Mouse (Mus musculus) liver, adult 2 months (tissue): ENCODE measurements at regions not wholly inside any gene's neighbourhood (a gene's known extent, or its start where the extent isn't known, plus 50 kb on each side); places are given as distances from the start of the nearest gene placed in this dataset.

Source experiments
- DNase-seq: peaks from one replicate; pipeline ENCODE4 v3.0.0-alpha.2; 2011; ENCODE audit warnings: low read depth, low spot score; ENCODE audit errors: extremely low read depth
- H3K27ac ChIP-seq: fragments of 200-500 bp; replicated peaks from 2 replicates; pipeline ENCODE4 v1.5.1; 2012; ENCODE audit warnings: low read depth, mild to moderate bottlenecking, control low read depth, inconsistent platforms, low read length; ENCODE audit not compliant: insufficient read depth
- H3K27me3 ChIP-seq: fragments of 200-500 bp; 2 replicates; pipeline ENCODE4 v1.6.1; 2012; ENCODE audit warnings: mild to moderate bottlenecking, moderate library complexity, low read length, inconsistent platforms; ENCODE audit not compliant: control insufficient read depth, insufficient read depth
- H3K36me3 ChIP-seq: fragments of 200-500 bp; 2 replicates; pipeline ENCODE4 v1.6.1; 2012; ENCODE audit warnings: low read length, inconsistent platforms; ENCODE audit not compliant: control insufficient read depth, insufficient read depth
- H3K4me1 ChIP-seq: fragments of 200-500 bp; 2 replicates; pipeline ENCODE4 v1.6.1; 2011; ENCODE audit warnings: low read length; ENCODE audit not compliant: control insufficient read depth, insufficient read depth
- H3K4me3 ChIP-seq: fragments of 200-500 bp; 2 replicates; pipeline ENCODE4 v1.5.1; 2011; ENCODE audit warnings: low read depth, mild to moderate bottlenecking, control low read depth, low read length, moderate library complexity; ENCODE audit not compliant: insufficient read depth
- H3K79me2 ChIP-seq: fragments of 200-500 bp; 2 replicates; pipeline ENCODE4 v1.6.1; 2012; ENCODE audit warnings: inconsistent platforms, mild to moderate bottlenecking, low read length, moderate library complexity; ENCODE audit not compliant: control insufficient read depth, insufficient read depth
- H3K9ac ChIP-seq: fragments of 200-500 bp; 2 replicates; pipeline ENCODE4 v1.6.1; 2012; ENCODE audit warnings: low read depth, mild to moderate bottlenecking, control low read depth, inconsistent platforms, low read length
- CTCF ChIP-seq: fragments of 200-500 bp; IDR thresholded peaks from 2 replicates; pipeline ENCODE4 v1.5.1; 2011; ENCODE audit warnings: low read depth, low read length, control low read depth
- POLR2A ChIP-seq: fragments of 200-500 bp; IDR thresholded peaks from 2 replicates; pipeline ENCODE4 v1.6.1; 2011; ENCODE audit warnings: low read length, control low read depth; ENCODE audit not compliant: insufficient read depth; ENCODE audit errors: extremely low read depth
- whole genome bisulfite sequencing: fragments of 180-500 bp; shearing (Covaris S2); methylation state at CpG from one replicate; pipeline ENCODE4 v1.1.7; 2018; 5-methylcytosine and 5-hydroxymethylcytosine counted together

DNA sequence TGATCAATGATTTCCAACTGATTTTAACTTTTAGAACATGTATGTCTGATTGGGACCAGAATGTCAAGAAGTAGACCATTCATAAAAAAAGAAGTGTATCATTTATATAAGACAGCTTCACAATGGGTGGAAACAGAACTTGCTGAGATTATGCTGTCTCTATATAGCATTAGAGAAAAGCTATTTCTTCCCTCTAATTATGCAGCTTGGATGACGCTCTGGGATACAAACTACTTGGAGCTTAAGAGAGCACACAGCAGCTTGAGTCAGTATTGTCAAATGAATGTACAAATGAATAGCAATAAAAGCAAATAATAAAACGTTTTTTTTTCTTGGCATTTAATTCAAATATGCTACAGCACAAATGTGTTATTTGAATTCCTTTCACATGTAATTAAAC, 428.7 kb downstream of the Hace1 start:
- Histone ChIP-seq H3K4me3 (no peak overlapping the region), H3K4me1 (no peaks in the 10 kb centered on the region), H3K27me3 (no peaks in the 10 kb centered on the region), H3K9ac (no peak overlapping the region), H3K79me2 (no peaks in the 10 kb centered on the region), H3K27ac (no peak overlapping the region), H3K36me3 (no peaks in the 10 kb centered on the region)
- TF ChIP-seq POLR2A (no peak), CTCF (no peak)
- WGBS: 46% methylated on average over 2 of the region's 2 CpGs
- no peak for DNase-seq

DNA sequence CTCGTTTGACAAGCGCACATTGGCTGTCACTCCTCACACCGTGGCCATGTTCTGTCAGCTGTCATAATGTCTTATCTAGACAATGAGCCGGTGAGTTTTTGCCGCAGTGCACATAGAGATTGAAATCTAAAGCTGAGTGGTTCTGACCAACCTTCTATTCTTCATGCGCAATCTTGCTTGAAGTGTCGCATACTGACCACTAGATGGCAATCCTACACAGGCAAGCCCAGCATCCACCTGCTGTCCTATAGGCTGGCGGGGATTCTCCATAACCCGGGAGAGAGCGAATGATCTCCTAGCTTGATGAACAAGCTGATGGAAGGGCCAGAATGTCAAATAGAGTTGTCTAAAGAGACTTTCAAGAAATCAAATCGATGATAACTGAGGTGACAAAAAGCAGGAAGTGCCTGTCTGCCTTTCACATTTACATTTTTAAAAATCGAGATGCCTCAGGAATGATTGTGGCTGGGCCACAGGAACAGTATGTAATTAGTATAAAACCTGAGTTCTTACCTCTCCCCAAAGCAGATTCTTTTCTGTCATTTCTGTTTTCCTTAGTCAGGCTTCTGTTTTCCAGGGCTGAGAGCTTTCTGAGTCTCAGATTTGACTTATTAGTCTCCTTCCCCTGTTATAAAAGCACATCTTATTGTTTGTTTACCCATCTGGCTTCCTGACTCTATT, 434.4 kb downstream of the Hace1 start:
- 26% methylated on average over 12 of the region's 12 CpGs for WGBS
- H3K27ac ChIP-seq: no peak overlapping the region
- H3K9ac ChIP-seq: no peak overlapping the region
- TF ChIP-seq CTCF (peak; percentile 77), POLR2A (no peak)
- peak; percentile 21 for DNase-seq
- H3K79me2 ChIP-seq: no peaks in the 10 kb centered on the region
- no peak overlapping the region for H3K4me3 ChIP-seq
- H3K36me3 ChIP-seq: no peaks in the 10 kb centered on the region
- no peaks in the 10 kb centered on the region for H3K4me1 ChIP-seq
- H3K27me3 ChIP-seq: no peaks in the 10 kb centered on the region

DNA sequence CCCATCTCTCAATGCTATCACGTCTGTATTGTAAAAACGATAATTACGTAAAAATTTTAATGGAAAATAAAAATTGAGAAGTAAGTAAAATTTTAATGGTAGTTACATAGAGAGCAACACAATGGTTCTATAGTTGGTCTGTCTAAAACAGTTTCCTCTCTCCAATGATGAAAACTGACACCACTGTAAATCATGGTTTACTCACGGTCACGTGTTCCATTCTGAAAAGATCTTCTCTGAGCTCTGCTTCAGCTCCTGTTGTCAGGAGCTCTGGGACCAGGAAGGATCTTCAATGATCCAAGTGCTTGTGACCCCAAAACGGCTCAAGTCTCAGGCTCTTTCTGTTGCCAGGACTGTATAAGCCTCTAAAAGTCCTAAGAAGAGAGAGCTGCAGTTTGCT, 435.0 kb downstream of the Hace1 start:
- Histone ChIP-seq H3K27me3 (no peaks in the 10 kb centered on the region), H3K79me2 (no peaks in the 10 kb centered on the region), H3K4me1 (no peaks in the 10 kb centered on the region), H3K4me3 (no peak overlapping the region), H3K9ac (no peak overlapping the region), H3K27ac (no peak overlapping the region), H3K36me3 (no peaks in the 10 kb centered on the region)
- DNase-seq: no peak
- WGBS: 64% methylated on average over 6 of the region's 6 CpGs
- no peak for TF ChIP-seq POLR2A
- TF ChIP-seq CTCF: no peak

DNA sequence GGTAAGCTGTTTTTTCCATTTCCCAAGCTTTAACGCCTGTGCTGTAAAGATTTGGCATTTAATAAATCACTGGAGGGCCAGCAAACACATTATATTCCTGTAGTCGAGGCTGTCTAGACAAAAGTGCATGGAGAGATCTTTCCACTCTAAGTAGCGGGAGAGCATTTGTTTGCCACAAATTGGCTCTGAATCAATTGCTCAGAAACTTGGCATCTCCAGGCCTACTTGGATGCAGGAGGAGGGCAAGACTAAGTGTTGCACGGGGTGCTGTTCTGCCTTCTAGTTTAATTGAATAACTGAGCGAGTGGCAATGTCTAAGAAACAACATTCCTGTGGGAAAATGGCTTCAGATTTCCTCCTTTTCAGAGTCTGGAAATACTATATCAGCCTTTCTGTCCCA, 438.7 kb downstream of the Hace1 start:
- Histone ChIP-seq H3K27ac (no peak overlapping the region), H3K4me1 (no peaks in the 10 kb centered on the region), H3K36me3 (no peaks in the 10 kb centered on the region), H3K79me2 (no peaks in the 10 kb centered on the region), H3K9ac (no peak overlapping the region), H3K27me3 (no peaks in the 10 kb centered on the region), H3K4me3 (no peak overlapping the region)
- TF ChIP-seq POLR2A (no peak), CTCF (no peak)
- no peak for DNase-seq
- WGBS: 67% methylated on average over 5 of the region's 5 CpGs

DNA sequence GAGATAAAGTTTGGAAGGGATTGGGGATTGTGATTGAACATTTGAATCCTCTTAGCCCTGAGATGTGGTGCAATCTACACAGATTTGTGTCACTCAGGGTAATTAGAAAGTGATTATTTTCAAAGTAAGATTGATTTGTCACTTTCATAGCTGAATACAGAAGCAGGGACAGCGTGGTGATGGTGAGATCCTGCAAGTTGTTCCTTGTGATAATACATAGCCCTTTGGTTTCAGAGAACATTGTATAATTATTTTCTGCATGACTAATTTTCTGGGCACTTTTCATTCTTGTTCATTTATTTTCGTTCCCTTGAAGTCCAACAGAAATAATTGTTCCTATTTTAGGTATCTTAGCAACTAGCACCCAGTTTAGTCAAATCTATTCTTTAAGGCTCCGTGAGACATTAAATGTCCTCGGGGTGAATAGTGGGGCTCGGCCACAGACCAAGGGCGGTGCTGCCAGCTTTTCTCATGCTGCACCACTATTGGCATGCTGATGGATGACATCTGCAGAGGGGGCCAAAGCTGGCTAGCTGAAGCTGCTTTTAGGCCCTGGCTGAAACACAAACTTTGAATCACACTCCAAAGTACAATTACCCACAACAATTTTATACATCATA, 468.0 kb downstream of the Hace1 start:
- no peak for DNase-seq
- H3K27me3 ChIP-seq: no peaks in the 10 kb centered on the region
- whole genome bisulfite sequencing: 74% methylated on average over 6 of the region's 6 CpGs
- no peak overlapping the region for H3K27ac ChIP-seq
- no peaks in the 10 kb centered on the region for H3K36me3 ChIP-seq
- TF ChIP-seq CTCF (no peak), POLR2A (no peak)
- no peak overlapping the region for H3K4me3 ChIP-seq
- H3K4me1 ChIP-seq: no peaks in the 10 kb centered on the region
- no peaks in the 10 kb centered on the region for H3K79me2 ChIP-seq
- H3K9ac ChIP-seq: no peak overlapping the region

DNA sequence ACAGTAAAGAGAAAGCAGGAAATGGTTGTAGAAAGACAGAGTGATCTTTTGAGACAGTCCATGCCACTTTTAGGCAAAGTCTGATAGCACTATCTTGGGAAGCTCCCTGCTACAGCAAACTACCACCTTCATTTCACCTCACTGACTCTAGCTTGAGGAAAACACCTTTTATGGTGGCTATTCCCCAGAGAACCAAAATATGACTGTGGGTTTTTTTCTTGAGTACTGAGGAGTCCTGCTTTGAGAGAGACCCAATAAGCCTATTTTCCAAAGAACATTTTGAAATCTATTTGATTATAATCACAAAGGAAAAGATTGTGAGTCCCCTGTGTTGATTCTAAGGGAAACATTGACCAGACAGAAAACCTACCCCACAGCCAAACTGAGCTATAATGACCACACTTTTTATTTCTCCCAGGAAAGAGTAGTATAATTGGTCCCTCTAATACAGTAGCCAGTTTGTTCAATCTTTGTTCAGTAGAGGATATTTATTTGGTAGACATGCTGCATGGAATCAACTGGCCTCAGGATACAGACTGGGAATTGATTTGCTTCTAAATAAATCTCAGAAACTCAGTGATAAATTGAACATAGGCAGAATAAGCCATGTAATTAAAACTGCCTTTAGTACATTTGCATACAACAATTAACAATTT, 468.6 kb downstream of the Hace1 start:
- H3K27ac ChIP-seq: no peak overlapping the region
- DNase-seq: no peak
- no peak for TF ChIP-seq POLR2A
- no peak for TF ChIP-seq CTCF
- no peaks in the 10 kb centered on the region for H3K79me2 ChIP-seq
- H3K9ac ChIP-seq: no peak overlapping the region
- no peaks in the 10 kb centered on the region for H3K36me3 ChIP-seq
- no peaks in the 10 kb centered on the region for H3K27me3 ChIP-seq
- H3K4me1 ChIP-seq: no peaks in the 10 kb centered on the region
- H3K4me3 ChIP-seq: no peak overlapping the region
